Mouse (Mus musculus) neural tube, embryonic 13.5 days (tissue): Measurements from ENCODE around the gene Gab2. TPM values are rescaled to one million over a fixed set of nuclear protein-coding genes. Genes with fewer than 3 reads are reported as not detected.

Experiments
- ATAC-seq: fragments of 200-750 bp; cut with Nextera tagmentation; 2 replicates; pipeline ENCODE4 v1.8.0; 2017; ENCODE audit warnings: low read depth, mild to moderate bottlenecking, moderate TSS enrichment, moderate library complexity
- H3K27ac ChIP-seq: fragments of 300-500 bp; sonication (generic); replicated peaks from 2 replicates; pipeline ENCODE4 v1.5.1; 2015; ENCODE audit warnings: moderate library complexity, mild to moderate bottlenecking, inconsistent platforms
- H3K27me3 ChIP-seq: fragments of 300-500 bp; sonication (generic); 2 replicates; pipeline ENCODE4 v1.6.1; 2015; ENCODE audit warnings: mild to moderate bottlenecking, inconsistent platforms
- H3K36me3 ChIP-seq: fragments of 300-500 bp; sonication (generic); 2 replicates; pipeline ENCODE4 v1.6.1; 2015; ENCODE audit warnings: mild to moderate bottlenecking, inconsistent platforms
- H3K4me1 ChIP-seq: fragments of 300-500 bp; sonication (generic); replicated peaks from 2 replicates; pipeline ENCODE4 v1.6.1; 2015; ENCODE audit warnings: inconsistent platforms
- H3K4me2 ChIP-seq: fragments of 300-500 bp; sonication (generic); 2 replicates; pipeline ENCODE4 v1.6.1; 2015; ENCODE audit warnings: inconsistent platforms, mild to moderate bottlenecking, moderate library complexity
- H3K4me3 ChIP-seq: fragments of 300-500 bp; sonication (generic); 2 replicates; pipeline ENCODE4 v1.5.1; 2015; ENCODE audit warnings: mild to moderate bottlenecking, inconsistent platforms
- H3K9ac ChIP-seq: fragments of 300-500 bp; sonication (generic); 2 replicates; pipeline ENCODE4 v1.6.1; 2015; ENCODE audit warnings: moderate library complexity, mild to moderate bottlenecking, inconsistent platforms
- H3K9me3 ChIP-seq: fragments of 300-500 bp; sonication (generic); 2 replicates; pipeline ENCODE4 v1.6.1; 2016; ENCODE audit warnings: inconsistent platforms
- WGBS: fragments of 180-500 bp; shearing (Covaris S2); methylation state at CpG from one replicate; pipeline ENCODE4 v1.1.7; 2015; 5-methylcytosine and 5-hydroxymethylcytosine counted together
- polyA plus RNA-seq: library from polyadenylated mRNA; unstranded; fragments of >200 nt; fragmentation: Nextera tagmentation; extraction: Ambion mirVana; gene quantifications from 2 replicates; pipeline ENCODE4 v1.2.1, GENCODE M21; 2015

The Gab2 gene
- polyA plus RNA-seq, 1 experiment from 2014 or later = 15.0 TPM

- ATAC-seq = no peak
- Histone ChIP-seq H3K4me2 (no peak overlapping the region), H3K36me3 (no peaks in the 10 kb centered on the region), H3K9ac (no peak overlapping the region), H3K4me3 (no peak overlapping the region), H3K27ac (no peak overlapping the region), H3K27me3 (no peaks in the 10 kb centered on the region), H3K9me3 (no peaks in the 10 kb centered on the region), H3K4me1 (peaks cover 26% of the 10 kb centered on the region)
- 74% methylated on average over 4 of the region's 4 CpGs for WGBS
Measured at GRCm38 (mm10) chr7:97079651-97080365, 1.6 kb upstream of the Gab2 start.

DNA sequence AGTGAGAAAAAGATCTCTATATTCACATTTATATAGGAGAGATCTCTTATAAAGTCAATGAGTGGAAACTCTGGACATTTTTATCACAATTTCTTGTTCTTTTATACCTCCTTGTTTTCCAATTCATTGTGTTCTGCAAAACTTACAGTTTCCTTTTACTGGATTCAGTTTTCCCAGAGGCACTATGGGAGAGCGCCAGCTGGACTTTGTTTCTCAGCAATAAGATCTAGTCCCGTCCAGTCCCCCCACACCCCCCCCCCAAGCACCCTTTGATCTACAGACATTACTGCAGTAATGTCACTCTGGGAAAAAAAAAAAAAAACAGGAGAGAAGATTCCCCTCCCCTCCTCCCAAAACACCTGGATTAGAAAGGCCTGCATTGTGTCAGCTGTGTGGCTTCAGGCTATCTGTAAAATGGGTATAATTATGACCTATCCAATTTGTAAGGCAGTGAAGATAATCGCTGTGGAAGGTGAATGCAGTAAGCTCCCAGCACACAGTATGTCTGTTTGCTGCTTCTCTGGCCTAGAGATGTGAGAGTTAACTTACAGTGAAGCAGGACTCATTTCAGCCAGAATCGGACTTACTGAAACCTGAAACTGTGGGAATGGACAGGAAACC lies 655 bp upstream of the Gab2 start:
- no peak; the same call in 1 of the 2 replicates for ATAC-seq
- Histone ChIP-seq H3K9me3 (no peaks in the 10 kb centered on the region), H3K36me3 (no peaks in the 10 kb centered on the region), H3K27me3 (no peaks in the 10 kb centered on the region), H3K27ac (peak overlapping the region; percentile 89; the same call in 1 of the 2 replicates), H3K4me1 (peaks cover 26% of the 10 kb centered on the region), H3K4me2 (peak overlapping the region; percentile 77), H3K4me3 (peak overlapping the region; percentile 93), H3K9ac (peak overlapping the region; percentile 91)
- 33% methylated on average over 4 of the region's 4 CpGs for WGBS

DNA sequence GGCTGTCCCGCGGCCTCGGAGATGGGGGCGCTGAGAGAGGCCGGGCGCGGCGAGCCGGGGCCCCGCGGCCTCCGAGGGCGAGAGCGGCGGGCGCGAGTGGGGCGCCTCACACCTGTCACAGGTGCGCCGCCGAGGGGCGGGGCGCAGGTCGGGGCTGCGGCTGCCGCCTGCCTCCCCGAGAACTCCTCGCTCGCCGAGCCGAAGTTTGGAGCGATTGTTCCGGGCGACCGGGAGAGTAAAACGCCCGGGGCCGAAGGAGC lies 503 bp downstream of the Gab2 start:
- Histone ChIP-seq H3K4me3 (peak overlapping the region; percentile 93), H3K4me2 (peak overlapping the region; percentile 77), H3K4me1 (peaks cover 26% of the 10 kb centered on the region), H3K9ac (peak overlapping the region; percentile 91), H3K27me3 (no peaks in the 10 kb centered on the region), H3K9me3 (no peaks in the 10 kb centered on the region), H3K27ac (peak overlapping the region; percentile 89), H3K36me3 (no peaks in the 10 kb centered on the region)
- ATAC-seq = no peak
- under 1% methylated on average over 35 of the region's 38 CpGs for WGBS

GRCm38 (mm10) chr7:97082219-97083101 lies 1.1 kb downstream of the Gab2 start:
- H3K4me2 ChIP-seq = peak overlapping the region; percentile 77
- under 1% methylated on average over 35 of the region's 40 CpGs for WGBS
- peak; percentile 75 for ATAC-seq
- no peaks in the 10 kb centered on the region for H3K36me3 ChIP-seq
- H3K27ac ChIP-seq = peak overlapping the region; percentile 89
- no peaks in the 10 kb centered on the region for H3K9me3 ChIP-seq
- H3K9ac ChIP-seq = peak overlapping the region; percentile 91
- H3K4me1 ChIP-seq = peaks cover 26% of the 10 kb centered on the region
- peak overlapping the region; percentile 93 for H3K4me3 ChIP-seq
- no peaks in the 10 kb centered on the region for H3K27me3 ChIP-seq

DNA sequence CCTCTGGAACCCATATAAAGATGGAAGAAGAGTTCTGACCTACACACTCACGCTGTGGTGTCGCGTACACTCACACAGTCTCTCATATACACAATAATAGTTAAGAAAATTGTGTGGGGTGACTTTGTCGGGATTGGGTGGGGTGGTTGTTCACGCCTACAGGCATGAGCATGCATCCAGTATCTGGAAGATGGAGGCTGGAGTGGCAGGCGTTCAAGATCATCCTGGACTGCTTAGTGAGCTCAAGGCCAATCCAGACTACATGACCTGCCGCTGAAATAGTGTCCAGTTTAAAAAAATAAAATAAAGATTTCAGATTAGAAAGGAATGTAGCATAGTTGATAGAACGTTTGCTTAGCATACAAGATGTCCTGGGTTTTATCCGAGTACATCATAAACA lies 2.2 kb downstream of the Gab2 start:
- Histone ChIP-seq H3K27me3 (no peaks in the 10 kb centered on the region), H3K4me2 (peak overlapping the region; percentile 77), H3K27ac (no peak overlapping the region), H3K9me3 (no peaks in the 10 kb centered on the region), H3K36me3 (no peaks in the 10 kb centered on the region), H3K4me3 (0 out of 2 replicates have a peak overlapping the region, but pooled peaks have one; percentile 93), H3K9ac (no peak overlapping the region), H3K4me1 (peaks cover 22% of the 10 kb centered on the region)
- ATAC-seq = no peak
- 87% methylated on average over 9 of the region's 9 CpGs for WGBS

GRCm38 (mm10) chr7:97084181-97084580 lies 2.8 kb downstream of the Gab2 start:
- 100% methylated on average over 1 of the region's 1 CpGs for WGBS
- no peaks in the 10 kb centered on the region for H3K36me3 ChIP-seq
- ATAC-seq = no peak

DNA sequence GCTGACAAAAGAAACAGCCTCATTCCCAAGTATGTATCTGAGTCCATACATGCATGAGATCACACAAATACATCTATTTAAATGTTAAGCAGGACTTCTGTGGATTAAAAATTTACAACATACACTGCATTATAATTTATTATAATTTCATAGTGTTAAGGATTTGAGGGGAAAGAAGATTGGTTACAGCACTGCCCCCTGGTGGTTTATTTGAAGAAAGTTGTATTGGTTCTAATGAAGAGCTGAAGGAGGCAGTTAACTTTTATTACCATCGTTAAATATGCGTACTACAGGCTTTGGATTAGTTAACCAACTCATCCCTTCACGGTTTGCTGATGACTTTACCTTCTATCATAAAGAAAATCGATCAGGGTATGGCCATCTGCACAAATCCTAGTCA lies 3.9 kb downstream of the Gab2 start:
- no peaks in the 10 kb centered on the region for H3K9me3 ChIP-seq
- H3K4me1 ChIP-seq = peaks cover 18% of the 10 kb centered on the region
- no peak overlapping the region for H3K27ac ChIP-seq
- H3K4me3 ChIP-seq = no peak overlapping the region
- no peak for ATAC-seq
- H3K4me2 ChIP-seq = no peak overlapping the region
- H3K27me3 ChIP-seq = no peaks in the 10 kb centered on the region
- WGBS = 2% methylated on average over 4 of the region's 4 CpGs
- H3K9ac ChIP-seq = no peak overlapping the region
- H3K36me3 ChIP-seq = no peaks in the 10 kb centered on the region

More at GRCm38 (mm10) chr7:97084181-97084580, 2.8 kb downstream of the Gab2 start:
- H3K27ac ChIP-seq = no peak overlapping the region
- H3K4me3 ChIP-seq = no peak overlapping the region
- no peaks in the 10 kb centered on the region for H3K27me3 ChIP-seq
- no peak overlapping the region for H3K9ac ChIP-seq
- H3K4me1 ChIP-seq = peaks cover 19% of the 10 kb centered on the region
- H3K9me3 ChIP-seq = no peaks in the 10 kb centered on the region
- no peak overlapping the region for H3K4me2 ChIP-seq

GRCm38 (mm10) chr7:97094241-97094640 lies 12.9 kb downstream of the Gab2 start:
- Histone ChIP-seq H3K4me3 (no peak overlapping the region), H3K36me3 (no peaks in the 10 kb centered on the region), H3K27me3 (no peaks in the 10 kb centered on the region), H3K4me1 (no peaks in the 10 kb centered on the region), H3K9ac (no peak overlapping the region), H3K4me2 (no peak overlapping the region), H3K9me3 (no peaks in the 10 kb centered on the region), H3K27ac (no peak overlapping the region)
- WGBS = 88% methylated on average over 3 of the region's 3 CpGs
- ATAC-seq = no peak

DNA sequence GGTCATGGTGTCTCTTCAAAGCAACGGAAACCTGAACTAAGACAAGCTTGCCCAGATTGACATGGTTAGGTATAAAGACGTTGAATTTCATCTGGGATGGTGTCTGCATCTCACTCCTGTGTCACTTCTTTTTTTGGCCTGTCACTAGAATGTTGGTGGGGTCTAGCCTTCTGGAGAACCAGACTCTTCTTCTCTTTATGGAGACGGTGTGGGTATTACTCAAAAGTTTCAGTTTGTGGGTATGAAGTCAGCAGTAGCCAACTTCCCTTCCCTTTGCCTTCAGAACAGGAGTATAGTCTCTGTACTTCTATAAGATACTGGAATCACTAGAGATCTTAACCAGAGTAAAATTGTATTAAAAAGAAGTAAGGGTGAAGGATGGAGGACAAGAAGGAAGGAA lies 26.7 kb downstream of the Gab2 start:
- no peak for ATAC-seq
- Histone ChIP-seq H3K9ac (no peak overlapping the region), H3K27ac (no peak overlapping the region), H3K36me3 (no peaks in the 10 kb centered on the region), H3K27me3 (no peaks in the 10 kb centered on the region), H3K4me2 (no peak overlapping the region), H3K4me3 (no peak overlapping the region), H3K4me1 (no peaks in the 10 kb centered on the region), H3K9me3 (no peaks in the 10 kb centered on the region)
- 91% methylated on average over 3 of the region's 3 CpGs for WGBS

- Histone ChIP-seq H3K9ac (no peak overlapping the region), H3K36me3 (peaks cover 5% of the 10 kb centered on the region; the same call in 1 of the 2 replicates), H3K9me3 (peaks cover 10% of the 10 kb centered on the region; the same call in 1 of the 2 replicates), H3K4me2 (no peak overlapping the region), H3K27me3 (no peaks in the 10 kb centered on the region), H3K4me1 (no peaks in the 10 kb centered on the region), H3K27ac (no peak overlapping the region), H3K4me3 (no peak overlapping the region)
- no peak for ATAC-seq
- WGBS = 42% methylated on average over 1 of the region's 1 CpGs
Measured at GRCm38 (mm10) chr7:97128949-97129348, 47.6 kb downstream of the Gab2 start.

GRCm38 (mm10) chr7:97136453-97136852 lies 55.1 kb downstream of the Gab2 start:
- no peak for ATAC-seq
- Histone ChIP-seq H3K36me3 (peaks cover 4% of the 10 kb centered on the region; the same call in 1 of the 2 replicates), H3K4me3 (no peak overlapping the region), H3K4me2 (no peak overlapping the region), H3K27ac (no peak overlapping the region), H3K9me3 (peaks cover 10% of the 10 kb centered on the region; the same call in 1 of the 2 replicates), H3K27me3 (no peaks in the 10 kb centered on the region), H3K4me1 (no peaks in the 10 kb centered on the region), H3K9ac (no peak overlapping the region)
- WGBS = 70% methylated on average over 3 of the region's 3 CpGs
